Mouse (Mus musculus) CD4-positive, CD25-positive, alpha-beta regulatory T cell, adult 4 months (primary cell): ENCODE data around the gene Fam69b. TPM values are rescaled to one million over a fixed set of nuclear protein-coding genes. Genes with fewer than 3 reads are reported as not detected.

Source experiments
- ATAC-seq: one replicate; pipeline ENCODE4 v1.8.0; 2017
- polyA plus RNA-seq, 2 experiments: library from polyadenylated mRNA; unstranded; fragments of 100-300 nt; shearing (Covaris generic); gene quantifications; one replicate each; pipeline ENCODE4 v1.2.1; 2017

Gene Fam69b
- polyA plus RNA-seq, 2 experiments from 2014 or later = 1.5 to 2.6 TPM

GRCm38 (mm10) chr2:26628792-26629437 lies 658 bp downstream of the Fam69b start:
- no peak for ATAC-seq

DNA sequence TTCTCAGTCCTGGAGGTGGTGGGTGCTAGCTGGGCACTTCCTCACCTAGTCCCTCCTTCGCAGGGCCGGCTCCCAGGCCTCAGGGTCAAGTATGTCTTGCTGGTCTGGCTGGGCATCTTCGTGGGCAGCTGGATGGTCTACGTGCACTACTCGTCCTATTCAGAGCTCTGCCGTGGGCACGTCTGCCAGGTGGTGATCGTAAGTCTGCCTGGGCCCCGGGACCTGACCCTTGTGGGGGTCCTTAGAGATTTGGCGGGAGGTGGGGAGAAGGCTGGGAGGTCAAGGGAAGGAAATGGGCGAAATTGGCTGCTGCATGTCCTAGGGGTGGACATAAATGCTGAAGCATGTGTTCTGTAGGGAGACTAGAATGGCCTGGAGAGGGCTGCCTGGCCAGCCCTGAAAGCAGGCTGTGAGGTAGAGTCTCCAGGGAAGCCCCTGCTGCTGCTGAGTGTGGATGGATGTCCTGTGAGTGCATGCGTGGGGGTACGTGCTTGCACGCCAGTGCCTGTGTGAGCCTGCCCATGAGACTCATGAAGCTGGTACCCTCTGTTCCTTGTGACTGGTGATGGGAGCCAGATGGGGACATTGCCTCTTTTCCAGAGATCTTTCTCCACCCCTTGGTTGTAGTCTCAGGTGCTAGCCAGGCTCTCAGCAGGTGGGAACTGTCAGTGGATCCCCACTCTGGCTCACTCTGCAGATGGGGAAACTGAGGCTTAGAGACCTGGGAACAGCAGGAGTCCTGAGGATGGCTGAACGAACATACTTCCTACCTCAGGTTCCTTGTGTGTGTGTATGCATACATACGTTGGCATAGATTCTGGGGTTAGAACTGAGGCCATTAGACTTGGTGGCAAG lies 4.5 kb downstream of the Fam69b start:
- no peak for ATAC-seq

GRCm38 (mm10) chr2:26633953-26634530 lies 5.8 kb downstream of the Fam69b start:
- no peak for ATAC-seq

- no peak for ATAC-seq
These were observed 6.6 kb downstream of the Fam69b start for GRCm38 (mm10) chr2:26634629-26635488.

DNA sequence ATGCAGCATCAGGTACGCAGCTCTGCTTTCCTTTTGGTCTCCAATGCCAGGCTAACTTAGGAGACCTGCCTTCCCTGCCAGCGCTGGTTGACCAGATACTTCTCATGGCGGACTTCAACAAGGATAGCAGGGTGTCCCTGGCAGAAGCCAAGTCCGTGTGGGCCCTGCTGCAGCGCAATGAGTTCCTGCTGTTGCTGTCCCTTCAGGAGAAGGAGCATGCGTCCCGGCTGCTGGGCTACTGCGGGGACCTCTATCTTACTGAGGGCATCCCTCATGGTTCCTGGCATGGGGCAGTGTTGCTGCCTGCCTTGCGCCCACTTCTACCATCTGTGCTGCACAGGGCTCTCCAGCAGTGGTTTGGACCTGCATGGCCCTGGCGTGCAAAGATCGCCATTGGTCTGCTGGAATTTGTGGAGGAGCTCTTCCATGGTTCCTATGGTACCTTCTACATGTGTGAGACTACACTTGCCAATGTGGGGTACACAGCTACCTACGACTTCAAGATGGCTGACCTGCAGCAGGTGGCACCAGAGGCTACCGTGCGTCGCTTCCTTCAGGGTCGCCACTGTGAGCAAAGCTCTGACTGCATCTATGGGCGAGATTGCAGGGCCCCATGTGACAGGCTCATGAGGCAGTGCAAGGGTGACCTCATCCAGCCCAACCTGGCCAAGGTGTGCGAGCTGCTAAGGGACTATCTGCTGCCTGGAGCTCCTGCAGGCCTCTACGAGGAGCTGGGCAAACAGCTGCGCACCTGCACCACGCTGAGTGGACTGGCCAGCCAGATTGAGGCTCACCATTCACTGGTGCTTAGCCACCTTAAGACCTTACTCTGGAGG lies 7.5 kb downstream of the Fam69b start:
- ATAC-seq = no peak

DNA sequence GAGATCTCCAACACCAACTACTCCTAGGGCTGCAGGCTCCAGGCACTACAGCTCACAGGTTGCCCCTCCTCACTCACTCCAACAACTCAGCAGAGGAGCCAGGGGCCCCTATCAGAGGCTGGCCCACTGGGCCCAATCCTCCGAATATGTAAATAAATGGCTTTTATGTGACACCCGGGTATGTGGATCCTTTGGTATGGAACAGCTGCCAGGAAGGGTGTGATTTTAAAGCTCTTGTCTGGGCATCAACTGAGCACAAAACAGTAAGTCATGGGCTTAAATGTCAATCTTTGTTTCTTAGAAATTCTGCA lies 8.0 kb downstream of the Fam69b start:
- no peak for ATAC-seq

- no peak for ATAC-seq
These were observed 9.2 kb downstream of the Fam69b start for GRCm38 (mm10) chr2:26637316-26637932.

DNA sequence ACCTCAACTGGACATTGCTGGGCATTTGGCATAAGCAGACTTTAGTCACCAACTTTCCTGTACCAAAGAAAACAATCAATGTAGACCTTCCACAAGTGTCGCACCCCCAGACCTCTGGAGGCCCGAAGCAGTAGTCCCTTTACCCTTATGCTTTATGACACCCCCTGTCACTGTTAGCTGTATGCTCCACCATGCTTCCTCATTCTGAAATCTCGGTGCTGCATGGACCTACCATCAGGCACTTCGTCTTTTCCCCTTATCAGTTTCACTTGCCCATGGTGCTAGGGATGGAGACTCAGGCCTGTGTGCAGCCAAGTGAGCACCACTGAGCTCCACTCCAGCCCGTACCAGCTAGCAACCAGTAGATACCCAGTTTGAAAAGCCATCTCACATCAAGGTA lies 9.8 kb downstream of the Fam69b start:
- ATAC-seq = no peak

DNA sequence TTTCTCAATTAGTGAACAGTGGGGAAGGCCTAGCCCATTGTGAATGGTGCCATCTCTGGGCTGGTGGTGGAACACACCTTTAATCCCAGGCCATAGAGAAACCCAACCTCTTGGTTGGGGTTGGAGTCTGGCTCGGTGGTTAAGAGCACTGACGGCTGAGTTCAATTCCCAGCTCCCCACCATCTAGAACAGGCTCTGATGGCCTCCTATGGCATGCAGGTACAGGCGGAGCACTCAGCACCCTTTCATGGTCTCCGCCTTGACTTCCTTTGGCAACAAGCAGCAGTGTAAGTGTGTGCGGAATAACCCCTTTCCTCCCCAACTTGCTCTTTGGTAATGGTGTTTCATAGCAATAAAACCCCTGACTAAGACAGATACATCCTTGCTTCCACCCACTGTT lies 10.3 kb downstream of the Fam69b start:
- no peak for ATAC-seq

DNA sequence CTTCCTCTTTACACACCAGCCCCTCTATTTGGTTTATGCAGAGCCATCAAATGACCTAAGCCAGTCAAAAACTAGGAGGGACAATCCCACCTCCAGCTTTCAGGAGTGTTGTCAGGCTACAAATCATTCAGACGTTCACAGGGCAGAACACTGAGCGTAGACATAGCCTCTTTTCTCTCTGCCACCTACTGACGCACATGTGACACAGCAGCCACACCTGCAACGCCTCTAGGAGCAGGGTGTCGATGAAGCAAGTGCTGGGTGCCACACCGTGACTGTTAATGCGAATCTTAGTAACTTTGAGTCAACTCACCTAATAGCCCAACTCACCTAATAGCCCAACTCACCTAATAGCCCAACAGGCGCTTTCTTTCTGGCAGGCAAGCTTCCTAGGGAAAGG lies 10.8 kb downstream of the Fam69b start:
- peak; percentile 60 for ATAC-seq

- ATAC-seq = peak; percentile 84
These were observed 11.9 kb downstream of the Fam69b start for GRCm38 (mm10) chr2:26639838-26640830.

DNA sequence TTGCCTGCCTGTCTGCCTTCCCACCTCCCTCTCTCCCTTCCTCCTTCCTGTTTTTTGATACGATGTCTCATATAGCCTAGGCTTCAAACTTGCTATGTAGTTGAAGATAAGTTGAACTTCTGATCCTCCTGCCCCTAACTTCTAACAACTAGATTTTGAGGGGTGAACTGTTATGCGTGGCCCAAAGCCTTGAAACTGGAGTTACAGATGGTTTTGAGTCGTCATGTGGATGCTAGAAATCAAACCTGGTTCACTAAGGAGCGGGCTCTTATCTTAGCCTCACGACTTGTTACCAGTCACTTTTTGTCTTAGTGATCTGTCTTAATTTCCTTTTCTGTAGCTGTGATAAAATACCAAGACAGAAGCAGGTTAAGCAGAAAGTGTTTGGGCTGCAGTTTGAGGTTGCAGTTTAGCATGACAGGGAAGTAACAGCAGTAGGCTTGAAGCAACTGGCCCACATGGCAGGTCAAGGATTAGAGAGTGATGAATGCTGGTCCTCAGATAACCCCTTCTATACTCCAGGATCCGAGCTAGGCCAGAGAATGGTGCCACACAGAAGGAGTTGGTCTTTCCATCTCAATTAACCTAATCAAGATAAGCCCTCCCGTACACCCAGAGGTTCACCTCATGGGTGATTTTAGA lies 12.9 kb downstream of the Fam69b start:
- no peak for ATAC-seq

GRCm38 (mm10) chr2:26643942-26644341 lies 15.7 kb downstream of the Fam69b start:
- peak; percentile 31 for ATAC-seq

GRCm38 (mm10) chr2:26646643-26647293 lies 18.5 kb downstream of the Fam69b start:
- peak; percentile 97 for ATAC-seq

DNA sequence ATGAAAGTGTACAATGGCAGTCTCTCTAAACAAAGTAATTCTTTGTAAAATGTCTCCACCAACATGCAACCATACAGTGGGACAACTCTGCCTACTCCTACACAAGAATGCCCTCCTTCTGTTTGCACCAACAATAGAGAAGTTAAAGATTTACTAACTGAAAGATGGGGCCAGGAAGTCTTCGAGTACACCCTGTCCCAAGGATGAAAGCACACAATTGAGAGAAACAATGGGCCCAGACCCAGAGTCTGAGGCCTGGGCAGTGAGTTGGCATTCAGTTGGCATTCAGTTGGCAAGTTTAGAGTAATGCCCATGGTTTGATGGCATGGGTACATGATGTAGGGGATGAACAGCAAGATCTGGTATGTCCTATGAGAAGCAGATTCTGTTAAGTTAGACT lies 26.4 kb downstream of the Fam69b start:
- ATAC-seq = no peak

- ATAC-seq = no peak
These were observed 29.2 kb downstream of the Fam69b start for GRCm38 (mm10) chr2:26657426-26657825.

DNA sequence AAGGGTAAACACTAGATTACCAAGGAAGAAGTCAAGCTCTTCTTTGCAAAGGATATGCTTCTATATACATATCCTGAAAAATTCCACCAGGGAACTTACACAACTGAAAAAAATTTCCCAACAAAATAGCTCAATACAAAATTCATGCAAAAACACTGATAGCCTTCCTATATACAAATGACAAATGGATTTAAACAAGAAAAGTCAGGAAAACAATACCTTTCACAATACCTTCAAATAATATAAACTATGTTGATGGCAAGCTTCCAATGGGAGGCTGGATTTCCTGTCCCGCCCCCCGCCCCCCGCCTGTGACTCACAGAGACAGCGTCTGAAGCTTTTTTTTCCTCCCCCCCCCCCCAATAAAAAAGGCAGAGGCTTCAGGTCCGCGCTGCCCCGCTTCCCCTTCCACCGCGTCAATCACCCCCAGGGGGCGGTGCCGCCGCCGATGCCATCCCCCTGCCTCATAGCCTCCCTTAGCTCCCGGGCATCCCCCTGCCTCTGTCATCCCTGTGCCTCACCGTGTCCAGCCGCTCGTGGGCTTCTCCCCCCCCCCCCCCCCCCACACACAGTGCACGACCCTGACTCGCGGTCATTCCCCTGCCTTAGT lies 33.0 kb downstream of the Fam69b start:
- peak; percentile 51 for ATAC-seq

DNA sequence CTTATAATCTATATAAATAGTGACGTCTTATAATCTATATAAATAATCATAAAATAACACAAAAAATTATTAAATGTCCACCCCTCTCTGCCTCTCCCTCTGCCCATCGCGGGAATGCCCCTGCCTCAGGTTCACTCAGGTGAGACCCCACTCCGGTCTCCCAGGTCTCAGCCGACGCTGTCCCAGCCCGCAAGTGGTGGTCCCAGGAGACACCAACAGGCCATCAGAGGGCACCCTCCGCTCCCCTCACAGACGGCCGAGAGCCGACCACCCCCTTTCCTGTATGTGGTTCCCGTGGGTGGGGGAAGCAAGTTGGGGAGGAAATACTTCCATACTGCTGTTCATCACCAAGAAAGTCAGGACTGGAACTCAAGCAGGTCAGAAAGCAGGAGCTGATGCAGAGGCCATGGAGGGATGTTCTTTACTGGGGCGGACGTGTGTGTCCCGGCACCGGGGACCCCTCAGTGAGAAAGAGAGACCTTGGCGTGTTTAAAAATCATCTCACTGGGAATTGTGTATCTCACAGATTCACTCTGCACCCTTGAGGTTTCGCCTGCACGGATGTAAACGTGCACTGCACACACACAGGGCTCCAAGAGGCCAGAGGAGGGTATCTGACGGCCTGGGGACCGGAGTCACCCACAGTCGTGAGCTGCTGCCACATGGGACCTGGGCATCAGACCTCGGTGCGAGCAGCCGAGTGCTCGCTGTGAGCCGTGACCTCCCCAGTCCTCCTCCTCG lies 33.7 kb downstream of the Fam69b start:
- ATAC-seq = no peak
